Mouse (Mus musculus) MEL (cell line): ENCODE results near the gene Gm37240. TPM values are rescaled to one million over a fixed set of nuclear protein-coding genes. Genes with fewer than 3 reads are reported as not detected.

Experiments used
- DNase-seq: peaks from one replicate; pipeline ENCODE4 v3.0.0; 2011; ENCODE audit warnings: low read depth, low spot score
- H3K27ac ChIP-seq: 2 replicates; pipeline ENCODE4 v1.5.1; 2012; ENCODE audit warnings: low read depth, mild to moderate bottlenecking, control low read depth, low read length, moderate library complexity; ENCODE audit not compliant: control insufficient read depth
- H3K27me3 ChIP-seq, 2 experiments: fragments of 150-350 bp in 1 of 2; sonication (generic) in 1 of 2; 2 replicates each; pipeline ENCODE4 v1.6.1; 2012; ENCODE audit warnings: low read length in 2 of 2, mild to moderate bottlenecking in 2 of 2, improper control_type of control experiment in 1 of 2, moderate library complexity in 1 of 2; ENCODE audit not compliant: insufficient read depth in 2 of 2, control insufficient read depth in 1 of 2
- H3K36me3 ChIP-seq, 2 experiments: 2 replicates each; pipeline ENCODE4 v1.6.1; 2012 to 2014; ENCODE audit warnings: low read length in 2 of 2, improper control_type of control experiment in 1 of 2, inconsistent platforms in 1 of 2, mild to moderate bottlenecking in 1 of 2; ENCODE audit not compliant: insufficient read depth in 2 of 2, control insufficient read depth in 1 of 2
- H3K4me1 ChIP-seq, 2 experiments: fragments of 150-350 bp in 1 of 2; sonication (generic) in 1 of 2; 2 replicates each; pipeline ENCODE4 v1.6.1; 2012; ENCODE audit warnings: low read length in 2 of 2, improper control_type of control experiment in 1 of 2, mild to moderate bottlenecking in 1 of 2; ENCODE audit not compliant: insufficient read depth in 2 of 2, control insufficient read depth in 1 of 2
- H3K4me3 ChIP-seq, 2 experiments: fragments of 150-350 bp in 1 of 2; sonication (generic) in 1 of 2; 2 replicates each; pipeline ENCODE4 v1.5.1; 2012; ENCODE audit warnings: low read depth in 2 of 2, low read length in 2 of 2, mild to moderate bottlenecking in 2 of 2, moderate library complexity in 2 of 2, control low read depth in 1 of 2, improper control_type of control experiment in 1 of 2; ENCODE audit not compliant: control insufficient read depth in 1 of 2, insufficient read depth in 1 of 2
- H3K79me2 ChIP-seq: 2 replicates; pipeline ENCODE4 v1.6.1; 2012; ENCODE audit warnings: mild to moderate bottlenecking, low read length, moderate library complexity; ENCODE audit not compliant: control insufficient read depth, poor library complexity, insufficient read depth
- H3K9ac ChIP-seq: 2 replicates; pipeline ENCODE4 v1.6.1; 2012; ENCODE audit warnings: low read depth, mild to moderate bottlenecking, control low read depth, low read length, moderate library complexity; ENCODE audit not compliant: control insufficient read depth, poor library complexity, severe bottlenecking
- H3K9me3 ChIP-seq: fragments of 150-350 bp; sonication (generic); replicated peaks from 2 replicates; pipeline ENCODE4 v1.6.1; 2012; ENCODE audit warnings: mild to moderate bottlenecking, low read length, improper control_type of control experiment, moderate library complexity; ENCODE audit not compliant: insufficient read depth
- BHLHE40 ChIP-seq: IDR thresholded peaks from 2 replicates; pipeline ENCODE4 v1.6.1; 2012; ENCODE audit warnings: low read depth, mild to moderate bottlenecking, inconsistent platforms, low read length, improper control_type of control experiment, borderline replicate concordance
- CHD1 ChIP-seq: IDR thresholded peaks from 2 replicates; pipeline ENCODE4 v1.6.1; 2012; ENCODE audit warnings: low read depth, mild to moderate bottlenecking, inconsistent platforms, low read length, improper control_type of control experiment
- CHD2 ChIP-seq: IDR thresholded peaks from 2 replicates; pipeline ENCODE4 v1.6.1; 2011; ENCODE audit warnings: low read length, improper control_type of control experiment
- CTCF ChIP-seq, 3 experiments: IDR thresholded peaks in 2 of 3; conservative IDR thresholded peaks in 1 of 3; 2 replicates each; pipeline ENCODE4 v1.5.1; 2011 to 2012; ENCODE audit warnings: low read length in 3 of 3, low read depth in 2 of 3, mild to moderate bottlenecking in 2 of 3, improper control_type of control experiment in 1 of 3, inconsistent platforms in 1 of 3, mixed read lengths in 1 of 3, moderate library complexity in 1 of 3; ENCODE audit not compliant: control insufficient read depth in 1 of 3, insufficient read depth in 1 of 3, poor library complexity in 1 of 3, severe bottlenecking in 1 of 3
- E2F4 ChIP-seq: IDR thresholded peaks from 2 replicates; pipeline ENCODE4 v1.6.1; 2011; ENCODE audit warnings: low read depth, low read length, improper control_type of control experiment, borderline replicate concordance
- EP300 ChIP-seq, 2 experiments: IDR thresholded peaks; 2 replicates each; pipeline ENCODE4 v1.6.1; 2011; ENCODE audit warnings: improper control_type of control experiment in 2 of 2, low read length in 2 of 2, low read depth in 1 of 2, mild to moderate bottlenecking in 1 of 2
- ETS1 ChIP-seq: IDR thresholded peaks from 2 replicates; pipeline ENCODE4 v1.6.1; 2012; ENCODE audit warnings: low read depth, mild to moderate bottlenecking, inconsistent platforms, low read length, improper control_type of control experiment, moderate library complexity
- GABPA ChIP-seq: IDR thresholded peaks from 2 replicates; pipeline ENCODE4 v1.6.1; 2012; ENCODE audit warnings: low read depth, mild to moderate bottlenecking, inconsistent platforms, low read length, improper control_type of control experiment, moderate library complexity
- GATA1 ChIP-seq: IDR thresholded peaks from 2 replicates; pipeline ENCODE4 v1.6.1; 2011; ENCODE audit warnings: low read depth, low read length, improper control_type of control experiment
- HCFC1 ChIP-seq: IDR thresholded peaks from 2 replicates; pipeline ENCODE4 v1.6.1; 2012; ENCODE audit warnings: low read depth, mild to moderate bottlenecking, inconsistent platforms, low read length, improper control_type of control experiment, moderate library complexity
- JUND ChIP-seq: IDR thresholded peaks from 2 replicates; pipeline ENCODE4 v1.6.1; 2011; ENCODE audit warnings: low read depth, mild to moderate bottlenecking, improper control_type of control experiment, low read length
- KAT2A ChIP-seq: conservative IDR thresholded peaks from 2 replicates; pipeline ENCODE4 v1.6.1; 2012; ENCODE audit warnings: low read depth, low read length, improper control_type of control experiment, inconsistent platforms
- MAFK ChIP-seq: IDR thresholded peaks from 2 replicates; pipeline ENCODE4 v1.6.1; 2011; ENCODE audit warnings: low read depth, mild to moderate bottlenecking, low read length, improper control_type of control experiment, borderline replicate concordance
- MAZ ChIP-seq: IDR thresholded peaks from 2 replicates; pipeline ENCODE4 v1.6.1; 2012; ENCODE audit warnings: low read depth, mild to moderate bottlenecking, inconsistent platforms, low read length, improper control_type of control experiment
- MEF2A ChIP-seq: IDR thresholded peaks from 2 replicates; pipeline ENCODE4 v1.6.1; 2014; ENCODE audit warnings: low read depth, mild to moderate bottlenecking, inconsistent platforms, low read length, improper control_type of control experiment; ENCODE audit not compliant: poor library complexity, insufficient replicate concordance, severe bottlenecking; ENCODE audit errors: extremely low read depth
- MXI1 ChIP-seq: IDR thresholded peaks from 2 replicates; pipeline ENCODE4 v1.6.1; 2011; ENCODE audit warnings: mild to moderate bottlenecking, low read depth, low read length, improper control_type of control experiment
- MYB ChIP-seq: IDR thresholded peaks from 2 replicates; pipeline ENCODE4 v1.6.1; 2011; ENCODE audit warnings: mild to moderate bottlenecking, low read depth, low read length, improper control_type of control experiment
- MYC ChIP-seq: IDR thresholded peaks from 2 replicates; pipeline ENCODE4 v1.6.1; 2011; ENCODE audit warnings: low read depth, mild to moderate bottlenecking, low read length, improper control_type of control experiment, moderate library complexity
- NELFE ChIP-seq: IDR thresholded peaks from 2 replicates; pipeline ENCODE4 v1.6.1; 2011; ENCODE audit warnings: low read depth, low read length, improper control_type of control experiment
- NRF1 ChIP-seq: IDR thresholded peaks from 2 replicates; pipeline ENCODE4 v1.6.1; 2014; ENCODE audit warnings: low read depth, mild to moderate bottlenecking, inconsistent platforms, low read length, improper control_type of control experiment, moderate library complexity; ENCODE audit not compliant: poor library complexity, insufficient read depth, severe bottlenecking
- POLR2A ChIP-seq, 2 experiments: IDR thresholded peaks; 2 replicates each; pipeline ENCODE4 v1.6.1; 2011 to 2012; ENCODE audit warnings: low read length in 2 of 2, mild to moderate bottlenecking in 2 of 2, control low read depth in 1 of 2, improper control_type of control experiment in 1 of 2, low read depth in 1 of 2, moderate library complexity in 1 of 2; ENCODE audit not compliant: control insufficient read depth in 1 of 2, insufficient read depth in 1 of 2, poor library complexity in 1 of 2
- POLR2AphosphoS2 ChIP-seq: IDR thresholded peaks from 2 replicates; pipeline ENCODE4 v1.6.1; 2011; ENCODE audit warnings: low read length, improper control_type of control experiment
- POLR2AphosphoS5 ChIP-seq: IDR thresholded peaks from 2 replicates; pipeline ENCODE4 v1.6.1; 2012; ENCODE audit warnings: low read depth, borderline replicate concordance, mild to moderate bottlenecking, inconsistent platforms, low read length, moderate library complexity, mixed read lengths
- RAD21 ChIP-seq: IDR thresholded peaks from 2 replicates; pipeline ENCODE4 v1.6.1; 2011; ENCODE audit warnings: mild to moderate bottlenecking, low read depth, low read length, improper control_type of control experiment
- RCOR1 ChIP-seq: IDR thresholded peaks from 2 replicates; pipeline ENCODE4 v1.6.1; 2012; ENCODE audit warnings: low read depth, mild to moderate bottlenecking, inconsistent platforms, low read length, improper control_type of control experiment
- SIN3A ChIP-seq: IDR thresholded peaks from 2 replicates; pipeline ENCODE4 v1.6.1; 2012; ENCODE audit warnings: low read length, improper control_type of control experiment, inconsistent platforms
- SMC3 ChIP-seq: IDR thresholded peaks from 2 replicates; pipeline ENCODE4 v1.6.1; 2011; ENCODE audit warnings: low read depth, low read length, improper control_type of control experiment
- TAL1 ChIP-seq: IDR thresholded peaks from 2 replicates; pipeline ENCODE4 v1.6.1; 2012; ENCODE audit warnings: mild to moderate bottlenecking, inconsistent platforms, low read length, moderate library complexity, mixed read lengths
- UBTF ChIP-seq: IDR thresholded peaks from 2 replicates; pipeline ENCODE4 v1.6.1; 2012; ENCODE audit warnings: low read depth, mild to moderate bottlenecking, inconsistent platforms, low read length, improper control_type of control experiment, moderate library complexity, borderline replicate concordance; ENCODE audit not compliant: insufficient read depth
- USF2 ChIP-seq, 2 experiments: IDR thresholded peaks; 2 replicates each; pipeline ENCODE4 v1.6.1; 2011 to 2012; ENCODE audit warnings: improper control_type of control experiment in 2 of 2, low read length in 2 of 2, borderline replicate concordance in 1 of 2, inconsistent platforms in 1 of 2, low read depth in 1 of 2, mild to moderate bottlenecking in 1 of 2; ENCODE audit not compliant: insufficient read depth in 1 of 2
- ZC3H11A ChIP-seq: IDR thresholded peaks from 2 replicates; pipeline ENCODE4 v1.6.1; 2012; ENCODE audit warnings: low read depth, mild to moderate bottlenecking, inconsistent platforms, low read length, improper control_type of control experiment
- ZNF384 ChIP-seq: IDR thresholded peaks from 2 replicates; pipeline ENCODE4 v1.6.1; 2012; ENCODE audit warnings: low read depth, mild to moderate bottlenecking, inconsistent platforms, low read length, improper control_type of control experiment
- polyA plus RNA-seq, 2 experiments: library from polyadenylated mRNA; stranded (reverse) in 1 of 2; unstranded in 1 of 2; fragments of >175 nt in 1 of 2; fragments of >200 nt in 1 of 2; gene quantifications; 2 replicates each; pipeline versions ENCODE4 v1.2.1 to v1.2.4; 2012; ENCODE audit warnings: low replicate concordance in 2 of 2, low read depth in 1 of 2; ENCODE audit not compliant: insufficient read length in 2 of 2, insufficient read depth in 1 of 2, missing spikeins in 1 of 2
- total RNA-seq: library from RNA; depleted of rRNA; stranded (reverse); fragments of 300-350 nt; gene quantifications from 2 replicates; pipeline ENCODE4 v1.2.3, GENCODE M21; 2012

Gm37240 gene
- total and polyA plus RNA-seq, 3 experiments = 0.04 TPM; not detected in 2

DNA sequence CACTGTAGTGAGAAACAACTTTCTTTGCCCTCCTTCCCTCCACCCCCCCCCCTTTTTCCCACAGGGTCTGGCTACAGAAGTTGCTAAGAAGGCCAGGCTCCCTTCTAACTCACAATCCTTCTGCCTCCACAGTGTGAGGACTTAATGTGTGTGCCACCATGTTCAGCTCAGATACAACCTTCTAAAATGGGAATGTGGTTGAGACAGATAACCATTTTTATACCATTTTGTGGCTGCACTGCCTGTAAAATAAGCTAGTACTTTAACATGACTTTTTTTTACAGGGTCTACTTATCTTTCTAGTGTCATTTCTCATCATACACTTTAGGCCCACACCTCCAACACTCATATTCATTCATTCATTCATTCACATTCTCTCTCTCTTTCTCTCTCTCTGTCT lies 1346.7 kb downstream of the Gm37240 start:
- Histone ChIP-seq H3K27ac (no peak overlapping the region), H3K9me3 (no peaks in the 10 kb centered on the region), H3K4me1 (peaks cover 0 to 2% of the 10 kb centered on the region in 2 experiments; a peak in 1 of 4 replicates), H3K9ac (no peak overlapping the region), H3K27me3 (no peaks in the 10 kb centered on the region), H3K79me2 (no peaks in the 10 kb centered on the region; the same call in 1 of the 2 replicates), H3K4me3 (no peak overlapping the region), H3K36me3 (peaks cover 0 to 5% of the 10 kb centered on the region in 2 experiments; a peak in 2 of 4 replicates)
- TF ChIP-seq NELFE (no peak), CHD1 (no peak), MYC (no peak), HCFC1 (no peak), USF2 (IDR thresholded peaks at IDR 0.05; ENCODE audit: borderline replicate concordance in 1 of 2, insufficient read depth in 1 of 2, low read depth in 1 of 2, low read length in 2 of 2) (no peak), SMC3 (peak; percentile 17; the same call in 1 of the 2 replicates), MYB (no peak), RCOR1 (no peak), GABPA (no peak), BHLHE40 (no peak), ETS1 (peak; percentile 31; the same call in 1 of the 2 replicates), KAT2A (no peak), TAL1 (no peak; the same call in 1 of the 2 replicates), ZC3H11A (no peak), UBTF (no peak), MXI1 (no peak), MAFK (no peak), GATA1 (peak; percentile 26; the same call in 1 of the 2 replicates), POLR2A (IDR thresholded peaks at IDR 0.05; ENCODE audit: control insufficient read depth in 1 of 2, insufficient read depth in 1 of 2, low read depth in 1 of 2, low read length in 2 of 2, poor library complexity in 1 of 2) (no peak), ZNF384 (peak; percentile 49), CHD2 (no peak), POLR2AphosphoS2 (no peak), MEF2A (no peak), CTCF (IDR thresholded peaks at IDR 0.05 in 2 of 3, conservative IDR thresholded peaks at IDR 0.05 in 1 of 3; ENCODE audit: control insufficient read depth in 1 of 3, insufficient read depth in 1 of 3, low read depth in 2 of 3, low read length in 3 of 3, poor library complexity in 1 of 3, severe bottlenecking in 1 of 3) (no peak), NRF1 (no peak), POLR2AphosphoS5 (no peak), MAZ (no peak), E2F4 (no peak), SIN3A (no peak), EP300 (IDR thresholded peaks at IDR 0.05; ENCODE audit: low read depth in 1 of 2, low read length in 2 of 2) (peak in 1 of 2 experiments; percentile 27; a peak in 1 of 4 replicates), RAD21 (no peak), JUND (no peak)
- DNase-seq = peak; percentile 46
